Mouse (Mus musculus) MEL (cell line): ENCODE measurements around the gene Mlycd. TPM values are rescaled to one million over a fixed set of nuclear protein-coding genes. Genes with fewer than 3 reads are reported as not detected.

ENCODE experiments used
- DNase-seq: peaks from one replicate; pipeline ENCODE4 v3.0.0; 2011; ENCODE audit warnings: low read depth, low spot score
- H3K27ac ChIP-seq: 2 replicates; pipeline ENCODE4 v1.5.1; 2012; ENCODE audit warnings: low read depth, mild to moderate bottlenecking, control low read depth, low read length, moderate library complexity; ENCODE audit not compliant: control insufficient read depth
- H3K27me3 ChIP-seq, 2 experiments: fragments of 150-350 bp in 1 of 2; sonication (generic) in 1 of 2; 2 replicates each; pipeline ENCODE4 v1.6.1; 2012; ENCODE audit warnings: low read length in 2 of 2, mild to moderate bottlenecking in 2 of 2, improper control_type of control experiment in 1 of 2, moderate library complexity in 1 of 2; ENCODE audit not compliant: insufficient read depth in 2 of 2, control insufficient read depth in 1 of 2
- H3K36me3 ChIP-seq, 2 experiments: 2 replicates each; pipeline ENCODE4 v1.6.1; 2012 to 2014; ENCODE audit warnings: low read length in 2 of 2, improper control_type of control experiment in 1 of 2, inconsistent platforms in 1 of 2, mild to moderate bottlenecking in 1 of 2; ENCODE audit not compliant: insufficient read depth in 2 of 2, control insufficient read depth in 1 of 2
- H3K4me1 ChIP-seq, 2 experiments: fragments of 150-350 bp in 1 of 2; sonication (generic) in 1 of 2; 2 replicates each; pipeline ENCODE4 v1.6.1; 2012; ENCODE audit warnings: low read length in 2 of 2, improper control_type of control experiment in 1 of 2, mild to moderate bottlenecking in 1 of 2; ENCODE audit not compliant: insufficient read depth in 2 of 2, control insufficient read depth in 1 of 2
- H3K4me3 ChIP-seq, 2 experiments: fragments of 150-350 bp in 1 of 2; sonication (generic) in 1 of 2; 2 replicates each; pipeline ENCODE4 v1.5.1; 2012; ENCODE audit warnings: low read depth in 2 of 2, low read length in 2 of 2, mild to moderate bottlenecking in 2 of 2, moderate library complexity in 2 of 2, control low read depth in 1 of 2, improper control_type of control experiment in 1 of 2; ENCODE audit not compliant: control insufficient read depth in 1 of 2, insufficient read depth in 1 of 2
- H3K79me2 ChIP-seq: 2 replicates; pipeline ENCODE4 v1.6.1; 2012; ENCODE audit warnings: mild to moderate bottlenecking, low read length, moderate library complexity; ENCODE audit not compliant: control insufficient read depth, poor library complexity, insufficient read depth
- H3K9ac ChIP-seq: 2 replicates; pipeline ENCODE4 v1.6.1; 2012; ENCODE audit warnings: low read depth, mild to moderate bottlenecking, control low read depth, low read length, moderate library complexity; ENCODE audit not compliant: control insufficient read depth, poor library complexity, severe bottlenecking
- H3K9me3 ChIP-seq: fragments of 150-350 bp; sonication (generic); replicated peaks from 2 replicates; pipeline ENCODE4 v1.6.1; 2012; ENCODE audit warnings: mild to moderate bottlenecking, low read length, improper control_type of control experiment, moderate library complexity; ENCODE audit not compliant: insufficient read depth
- TBP ChIP-seq: IDR thresholded peaks from 2 replicates; pipeline ENCODE4 v1.8.0; 2011; ENCODE audit warnings: low read depth, low read length, improper control_type of control experiment
- ZC3H11A ChIP-seq: IDR thresholded peaks from 2 replicates; pipeline ENCODE4 v1.6.1; 2012; ENCODE audit warnings: low read depth, mild to moderate bottlenecking, inconsistent platforms, low read length, improper control_type of control experiment
- polyA plus RNA-seq, 2 experiments: library from polyadenylated mRNA; stranded (reverse) in 1 of 2; unstranded in 1 of 2; fragments of >175 nt in 1 of 2; fragments of >200 nt in 1 of 2; gene quantifications; 2 replicates each; pipeline versions ENCODE4 v1.2.1 to v1.2.4; 2012; ENCODE audit warnings: low replicate concordance in 2 of 2, low read depth in 1 of 2; ENCODE audit not compliant: insufficient read length in 2 of 2, insufficient read depth in 1 of 2, missing spikeins in 1 of 2
- total RNA-seq: library from RNA; depleted of rRNA; stranded (reverse); fragments of 300-350 nt; gene quantifications from 2 replicates; pipeline ENCODE4 v1.2.3, GENCODE M21; 2012; rRNA removed

The Mlycd gene
- total and polyA plus RNA-seq, 3 experiments, result 7.2 to 13.2 TPM; not detected in 1

GRCm38 (mm10) chr8:119459724-119460123, 65.0 kb downstream of the Mlycd start:
- H3K79me2 ChIP-seq, result no peaks in the 10 kb centered on the region
- peak; percentile 55 for DNase-seq
- no peak overlapping the region for H3K27ac ChIP-seq
- no peak for TF ChIP-seq ZC3H11A
- peak; percentile 46; the same call in 1 of the 2 replicates for TF ChIP-seq TBP
- TF ChIP-seq, all 39 proteins: peak for 1
- no peak overlapping the region for H3K9ac ChIP-seq
- H3K4me3 ChIP-seq, result no peak overlapping the region
- H3K27me3 ChIP-seq, result peaks cover 0 to 4% of the 10 kb centered on the region in 2 experiments; a peak in 3 of 4 replicates
- H3K9me3 ChIP-seq, result no peaks in the 10 kb centered on the region
- 0 out of 4 replicates have a peak, but pooled peaks cover 0 to 4% of the 10 kb centered on the region in 2 experiments for H3K4me1 ChIP-seq
- no peaks in the 10 kb centered on the region for H3K36me3 ChIP-seq

Other genes with a start within 250 kb of the Mlycd start
- gene Hsbp1, start 50.4 kb upstream of the Mlycd start, total RNA-seq, result 91.8 and 109 TPM in 2 replicates
- 100 to 1,000 TPM in 1 of 2 experiments, not detected in 1; 128 TPM for gene Hsbp1, start 50.4 kb upstream of the Mlycd start, polyA plus RNA-seq
- 0.08 TPM in 1 of 2 replicates, not detected in the other for gene Osgin1, start 39.2 kb downstream of the Mlycd start, total RNA-seq
- gene Osgin1, start 39.2 kb downstream of the Mlycd start, polyA plus RNA-seq, result under 1 TPM in 1 of 2 experiments, not detected in 1; 0.84 TPM
- not detected in 2 replicates for gene Necab2, start 51.8 kb downstream of the Mlycd start, total RNA-seq
- gene Necab2, start 51.8 kb downstream of the Mlycd start, polyA plus RNA-seq, result under 1 TPM in 1 of 2 experiments, not detected in 1; 0.06 TPM
- not detected in 2 replicates for gene Slc38a8, start 106.8 kb downstream of the Mlycd start, total RNA-seq
- not detected for gene Slc38a8, start 106.8 kb downstream of the Mlycd start, polyA plus RNA-seq
- gene Mbtps1, start 163.9 kb downstream of the Mlycd start, total RNA-seq, result 32.7 and 33.1 TPM in 2 replicates
- 10 to 100 TPM in 1 of 2 experiments, not detected in 1; 59.9 TPM for gene Mbtps1, start 163.9 kb downstream of the Mlycd start, polyA plus RNA-seq
- 32.3 and 37.1 TPM in 2 replicates for gene Hsdl1, start 180.3 kb downstream of the Mlycd start, total RNA-seq
- 10 to 100 TPM; 29.4 to 46.3 TPM for gene Hsdl1, start 180.3 kb downstream of the Mlycd start, polyA plus RNA-seq
- gene Dnaaf1, start 180.4 kb downstream of the Mlycd start, total RNA-seq, result 0.36 and 0.54 TPM in 2 replicates
- gene Dnaaf1, start 180.4 kb downstream of the Mlycd start, polyA plus RNA-seq, result under 1 TPM in 1 of 2 experiments, not detected in 1; 0.19 TPM
- 21.2 and 28.8 TPM in 2 replicates for gene Taf1c, start 210.3 kb downstream of the Mlycd start, total RNA-seq
- gene Taf1c, start 210.3 kb downstream of the Mlycd start, polyA plus RNA-seq, result 10 to 100 TPM in 1 of 2 experiments, not detected in 1; 32.0 TPM
- not detected in 2 replicates for gene Adad2, start 217.9 kb downstream of the Mlycd start, total RNA-seq
- gene Adad2, start 217.9 kb downstream of the Mlycd start, polyA plus RNA-seq, result not detected
- not detected in 2 replicates for gene Kcng4, start 240.8 kb downstream of the Mlycd start, total RNA-seq
- gene Kcng4, start 240.8 kb downstream of the Mlycd start, polyA plus RNA-seq, result not detected